Mouse (Mus musculus): ENCODE data around the gene Dars2.

The Dars2 gene

DNA sequence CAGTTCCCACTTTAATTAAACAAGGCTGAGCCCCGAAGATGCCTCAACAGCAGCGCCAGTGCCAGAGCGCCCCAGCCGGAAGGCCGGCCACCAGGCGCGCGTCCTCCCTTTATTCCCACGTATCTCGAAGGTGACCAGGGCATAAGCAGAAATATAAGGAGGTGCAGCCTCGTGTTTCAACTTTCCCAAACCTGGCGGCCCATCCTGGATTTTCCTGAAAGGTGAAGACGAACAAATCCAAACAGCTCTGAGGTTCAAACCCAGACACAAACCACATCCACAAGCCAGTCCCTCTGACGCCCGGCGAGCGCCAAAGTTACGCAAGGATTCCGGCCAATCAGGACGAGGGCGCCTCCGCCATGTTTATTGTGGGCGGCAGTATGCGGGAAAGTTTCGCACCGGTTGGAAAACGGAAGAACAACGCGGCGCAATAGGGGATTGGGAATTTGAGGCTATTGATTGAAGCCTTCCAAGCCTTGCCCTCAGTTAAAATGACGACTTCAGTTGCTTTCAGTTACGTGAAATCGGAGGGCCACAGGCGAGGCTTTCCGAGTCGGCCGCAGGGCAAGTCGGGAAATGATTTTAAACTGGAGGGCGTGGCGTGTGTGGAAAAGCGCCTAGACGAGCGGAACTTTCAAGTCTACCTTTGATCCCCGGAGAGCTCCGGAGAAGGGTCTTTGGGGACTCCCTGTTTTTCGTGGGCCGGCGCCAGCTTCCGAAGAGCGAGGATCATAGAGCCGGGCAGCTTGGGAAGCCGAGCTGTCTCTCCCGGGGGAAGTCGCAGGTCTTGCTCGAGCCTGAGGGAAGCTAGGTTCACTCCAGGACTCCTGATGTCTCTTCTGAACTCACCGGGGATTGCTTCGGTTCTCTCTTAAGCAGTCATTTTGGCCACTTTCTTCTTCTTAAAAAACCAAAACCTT is at the start of gene Dars2, which contains the start of gene Cenpl:
TSS of gene Dars2 (minus strand) at position 307 of the 920 bp plus-strand sequence.
TSS of gene Cenpl (plus strand) at position 362 of the 920 bp plus-strand sequence.
- DNase-seq (ENCODE audit: low read depth in 2 of 2, low spot score in 2 of 2), result peak; percentile 90 to 92

DNA sequence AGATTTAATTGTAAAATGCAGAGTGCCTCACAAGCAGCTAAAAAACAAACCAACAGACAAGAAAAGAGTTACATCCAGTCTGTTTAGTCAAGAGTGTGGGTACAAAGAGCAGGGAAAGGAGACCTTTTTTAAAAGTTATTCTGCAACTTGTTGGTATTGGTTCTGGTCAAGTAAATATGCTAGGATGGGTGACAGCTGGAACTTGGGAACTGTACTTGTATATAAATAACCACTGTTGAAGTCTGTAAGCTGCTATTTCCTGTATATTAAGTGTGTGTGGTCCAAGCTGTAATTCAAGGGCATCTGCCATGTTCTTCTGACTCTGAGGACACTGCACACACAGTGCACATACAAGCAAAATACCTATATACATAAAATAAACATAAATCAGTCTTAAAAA is 44.1 kb upstream of the Dars2 start:
- DNase-seq (ENCODE audit: low read depth in 2 of 2, low spot score in 2 of 2), result no peak

DNA sequence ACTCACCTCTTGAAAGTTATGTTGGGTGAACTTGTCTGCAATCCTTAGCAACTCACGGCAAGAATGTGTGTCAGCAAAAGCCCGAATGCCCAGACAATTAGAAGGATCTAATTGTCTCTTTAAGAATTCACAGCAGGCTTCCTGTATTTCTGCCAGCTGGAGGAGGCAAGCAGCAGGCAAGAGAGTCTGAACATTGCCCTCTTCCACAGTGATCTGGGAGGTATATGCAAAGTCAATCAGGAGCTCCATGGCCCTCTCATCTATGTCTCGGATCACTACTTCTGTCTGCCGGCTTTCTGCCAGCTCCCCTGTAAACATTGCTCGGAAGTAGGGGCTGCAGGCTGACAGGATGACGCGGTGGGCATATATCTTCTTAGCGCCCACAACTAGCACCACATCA is 38.8 kb upstream of the Dars2 start:
- DNase-seq (ENCODE audit: low read depth in 2 of 2, low spot score in 2 of 2), result no peak

DNA sequence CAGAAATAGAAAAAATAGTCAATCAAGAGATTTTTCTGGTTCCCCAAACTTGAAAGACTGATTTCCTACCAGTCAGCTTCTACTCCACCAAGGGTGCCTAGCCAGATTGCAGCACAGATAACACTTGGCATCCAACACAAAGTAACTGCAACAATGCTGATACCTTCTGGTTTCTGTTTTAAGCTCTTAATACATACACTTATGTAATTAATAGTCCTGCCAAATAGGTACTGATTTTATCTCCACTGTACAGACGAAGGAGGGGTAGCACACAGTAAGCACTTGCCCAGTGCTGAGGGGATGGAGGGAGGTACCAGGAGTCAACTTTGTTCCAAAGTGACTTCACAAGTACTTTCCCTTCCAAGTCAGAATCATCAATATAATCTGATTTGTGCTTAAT is 33.4 kb upstream of the Dars2 start:
- DNase-seq (ENCODE audit: low read depth in 2 of 2, low spot score in 2 of 2), result no peak

DNA sequence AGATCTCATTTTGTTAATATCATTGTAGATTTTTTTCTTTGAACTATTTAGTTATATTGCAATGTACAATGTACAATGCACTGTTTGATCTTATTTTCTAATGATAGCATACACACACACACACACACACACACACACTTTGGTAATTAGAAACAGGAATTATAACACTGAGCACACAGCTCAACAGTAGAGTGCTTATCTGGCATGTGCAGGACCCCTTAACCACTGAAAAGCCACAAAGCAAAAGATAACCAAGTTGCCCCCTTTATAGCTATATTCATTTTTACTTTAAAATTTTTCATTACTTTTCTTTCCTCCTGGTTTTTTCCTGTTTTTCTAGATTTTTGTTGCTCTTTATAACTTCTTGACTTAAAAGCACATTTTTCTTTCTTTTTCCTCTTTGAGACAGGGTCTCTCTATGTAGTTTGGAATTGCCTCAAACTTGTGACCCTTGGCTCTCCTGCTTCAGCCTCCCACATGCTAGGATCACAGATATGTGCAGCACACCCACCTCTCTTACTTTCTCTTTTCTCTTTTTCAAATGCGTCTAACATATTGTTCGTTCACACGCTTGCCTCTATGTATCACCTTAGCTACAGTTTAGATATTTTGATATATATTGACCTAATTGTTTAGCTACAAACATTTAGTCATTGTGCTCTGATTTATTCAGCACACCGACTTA is 29.4 kb upstream of the Dars2 start:
- no peak for DNase-seq (ENCODE audit: low read depth in 2 of 2, low spot score in 2 of 2)

DNA sequence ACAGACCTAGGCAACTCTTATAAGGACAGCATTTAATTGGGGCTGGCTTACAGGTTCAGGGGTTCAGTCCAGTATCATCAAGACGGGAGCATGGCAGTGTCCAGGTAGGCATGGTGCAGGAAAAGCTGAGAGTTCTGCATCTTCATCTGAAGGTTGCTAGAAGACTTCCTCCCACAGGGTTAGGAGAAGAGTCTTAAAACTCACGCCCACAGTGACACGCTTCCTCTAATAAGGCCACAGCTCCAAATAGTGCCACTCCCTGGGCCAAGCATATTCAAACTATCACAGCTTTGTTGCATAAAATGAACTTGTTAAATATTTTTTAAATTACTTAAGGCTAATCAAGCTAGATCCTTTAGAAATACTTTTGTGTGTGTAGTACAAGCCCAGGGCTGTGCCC is 6.8 kb upstream of the Dars2 start:
- no peak for DNase-seq (ENCODE audit: low read depth in 2 of 2, low spot score in 2 of 2)

DNA sequence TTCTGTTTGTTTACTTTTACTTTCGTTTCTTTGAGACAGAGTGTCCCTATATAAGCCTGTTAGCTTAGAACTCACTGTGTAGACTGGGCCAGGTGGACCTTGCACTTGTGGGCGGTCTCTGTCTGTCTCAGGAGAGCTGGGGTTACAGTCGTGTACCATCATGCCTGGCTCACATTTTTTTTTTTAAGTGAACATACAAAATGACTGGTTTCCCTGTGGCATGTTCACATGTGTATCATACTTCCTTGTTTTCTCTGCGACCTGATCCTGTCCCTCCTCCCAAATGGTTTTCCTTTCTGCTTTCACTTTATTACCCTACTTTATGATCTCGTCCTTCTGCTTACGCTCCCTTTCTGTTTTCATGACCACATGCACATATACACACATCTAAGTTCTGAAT is 5.8 kb upstream of the Dars2 start:
- no peak for DNase-seq (ENCODE audit: low read depth in 2 of 2, low spot score in 2 of 2)

DNA sequence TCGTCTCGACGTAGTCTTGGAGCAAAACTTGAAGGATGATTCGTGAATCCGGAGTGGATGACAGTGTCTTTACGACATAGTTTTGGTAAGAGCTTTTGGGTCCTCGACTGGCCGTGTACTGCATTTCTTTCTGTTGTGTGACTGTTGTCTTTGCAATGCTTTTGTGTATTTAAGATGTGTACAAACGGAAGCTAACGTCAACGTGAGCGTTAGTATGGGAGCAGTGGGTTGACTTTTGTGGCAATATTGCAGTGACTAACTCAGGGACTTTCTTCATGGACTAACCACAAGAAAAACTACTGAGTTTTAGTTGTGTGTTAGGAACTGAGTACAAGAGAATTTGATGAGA is 788 bp upstream of the Dars2 start:
- DNase-seq (ENCODE audit: low read depth in 2 of 2, low spot score in 2 of 2), result peak; percentile 15 to 31

DNA sequence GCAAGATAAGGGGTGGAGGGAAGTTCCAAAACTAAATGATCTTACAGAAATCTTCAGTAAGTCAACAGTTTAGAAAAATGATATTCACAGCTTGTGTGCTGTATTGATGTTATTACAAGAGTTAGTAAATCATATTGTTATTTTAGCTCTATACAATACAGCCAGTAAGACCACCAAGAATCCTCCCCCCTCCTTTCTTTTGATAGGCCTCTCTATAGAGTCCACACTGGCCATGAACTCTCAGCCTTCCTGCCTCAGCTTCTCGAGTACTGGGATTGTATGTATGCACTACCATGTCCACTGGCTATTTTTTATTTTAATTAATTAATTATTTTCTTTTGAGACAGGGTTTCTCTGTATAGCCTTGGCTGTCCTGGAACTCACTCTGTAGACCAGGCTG is 7.1 kb downstream of the Dars2 start:
- no peak for DNase-seq (ENCODE audit: low read depth in 2 of 2, low spot score in 2 of 2)

DNA sequence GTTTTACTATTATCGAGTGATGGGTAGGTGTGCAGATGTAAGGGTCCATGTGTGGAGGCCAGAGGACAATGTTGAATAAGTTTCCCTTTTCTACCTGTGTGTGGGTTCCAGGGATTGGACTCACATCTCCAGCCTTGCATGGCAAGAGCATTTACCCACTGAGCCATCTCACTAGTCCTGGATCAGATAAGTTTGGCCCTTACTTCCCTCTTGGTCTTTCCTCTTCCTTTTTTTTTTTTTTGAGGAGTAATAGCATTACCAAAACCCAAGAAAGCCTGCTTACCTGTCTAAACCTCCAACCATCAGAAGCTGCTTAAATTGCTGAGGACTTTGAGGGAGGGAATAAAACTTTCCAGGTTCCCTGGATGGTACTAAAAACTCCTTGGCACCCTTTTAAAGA is 13.3 kb downstream of the Dars2 start:
- DNase-seq (ENCODE audit: low read depth in 2 of 2, low spot score in 2 of 2), result no peak

DNA sequence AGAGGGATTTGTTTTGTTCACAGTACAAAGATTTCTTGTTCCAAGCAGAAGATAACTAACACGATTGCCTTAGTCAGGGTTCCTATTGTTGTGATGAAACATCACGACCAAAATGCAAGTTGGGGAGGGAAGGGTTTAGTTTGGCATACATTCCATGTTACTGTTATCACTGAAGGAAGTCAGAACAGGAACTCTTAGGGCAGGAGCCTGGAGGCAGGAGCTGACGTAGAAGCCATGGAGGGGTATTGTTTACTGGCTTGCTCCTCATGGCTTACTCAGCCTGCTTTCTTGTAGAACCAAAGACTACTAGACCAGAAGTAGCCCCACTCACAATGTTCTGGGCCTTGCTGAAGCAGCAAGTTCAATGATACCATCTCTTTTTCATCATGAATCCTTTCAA is 23.5 kb downstream of the Dars2 start:
- no peak for DNase-seq (ENCODE audit: low read depth in 2 of 2, low spot score in 2 of 2)

DNA sequence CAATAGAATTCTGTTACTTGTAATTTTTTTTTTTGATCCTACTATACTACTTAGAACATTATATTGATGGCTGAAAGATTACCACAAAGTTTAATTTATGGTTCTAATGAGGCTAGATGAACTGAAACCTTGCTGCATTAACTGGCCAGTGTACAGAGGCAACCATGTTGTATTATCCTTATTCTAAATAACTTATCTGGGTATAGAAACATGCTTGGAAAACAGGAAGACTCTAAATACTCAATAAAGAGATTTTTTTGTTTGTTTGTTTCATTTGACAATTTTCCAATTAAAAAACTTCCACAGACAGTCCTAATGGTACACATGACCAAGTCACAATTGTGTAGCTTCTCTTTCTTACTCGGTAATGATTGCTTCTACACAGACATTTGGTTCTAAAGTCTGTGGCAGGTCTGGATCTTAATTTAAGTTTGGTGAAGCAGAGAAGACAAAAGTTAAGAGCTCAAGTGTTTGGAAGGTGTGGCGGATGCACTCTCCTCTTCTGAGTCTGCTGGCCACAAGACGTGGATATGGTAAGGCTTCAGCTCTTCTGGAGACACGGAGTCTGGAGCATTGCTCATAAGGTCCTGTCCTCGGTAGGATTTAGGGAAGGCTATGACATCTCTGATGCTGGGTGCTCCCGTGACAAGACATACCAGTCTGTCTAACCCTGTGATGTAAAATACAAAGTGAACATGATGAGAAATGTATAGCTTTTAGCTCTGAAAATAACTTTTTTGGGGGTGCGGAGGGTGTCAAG is 29.0 kb downstream of the Dars2 start:
- DNase-seq (ENCODE audit: low read depth in 2 of 2, low spot score in 2 of 2), result no peak

DNA sequence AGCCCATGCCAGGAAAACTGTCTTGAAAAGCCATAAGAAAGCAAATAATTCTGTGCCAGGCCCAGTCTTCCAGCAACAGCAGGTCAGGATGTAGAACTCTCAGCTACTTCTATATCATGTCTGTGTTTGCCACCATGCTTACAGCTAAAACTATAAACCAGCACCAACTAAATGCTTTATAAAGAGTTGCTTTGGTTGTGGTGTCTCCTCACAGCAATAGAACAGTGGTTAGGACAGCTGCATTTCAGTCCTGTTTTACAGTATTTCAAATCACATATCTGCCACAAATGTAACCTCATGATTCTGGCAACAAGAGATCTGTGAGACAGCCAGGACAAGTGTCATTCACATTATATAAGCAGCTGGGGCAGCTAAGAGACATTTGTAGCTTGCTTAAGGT is 29.6 kb downstream of the Dars2 start:
- DNase-seq (ENCODE audit: low read depth in 2 of 2, low spot score in 2 of 2), result no peak

DNA sequence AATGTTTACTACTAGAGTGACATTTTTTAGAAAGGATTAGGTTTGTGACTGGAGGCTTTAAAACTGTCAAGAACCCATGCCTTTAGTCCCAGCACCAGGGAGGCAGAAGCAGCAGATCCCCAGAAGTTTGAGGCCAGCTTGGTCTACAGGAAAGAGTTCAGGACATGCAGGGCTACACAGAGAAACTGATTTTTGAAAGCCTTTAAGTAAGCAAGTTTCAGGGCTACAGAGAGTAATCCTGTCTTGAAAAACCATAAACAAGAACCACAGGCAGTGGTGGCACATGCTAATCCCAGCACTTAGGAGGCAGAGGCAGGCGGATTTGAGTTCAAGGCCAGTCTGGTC is 30.1 kb downstream of the Dars2 start:
- no peak for DNase-seq (ENCODE audit: low read depth in 2 of 2, low spot score in 2 of 2)

DNA sequence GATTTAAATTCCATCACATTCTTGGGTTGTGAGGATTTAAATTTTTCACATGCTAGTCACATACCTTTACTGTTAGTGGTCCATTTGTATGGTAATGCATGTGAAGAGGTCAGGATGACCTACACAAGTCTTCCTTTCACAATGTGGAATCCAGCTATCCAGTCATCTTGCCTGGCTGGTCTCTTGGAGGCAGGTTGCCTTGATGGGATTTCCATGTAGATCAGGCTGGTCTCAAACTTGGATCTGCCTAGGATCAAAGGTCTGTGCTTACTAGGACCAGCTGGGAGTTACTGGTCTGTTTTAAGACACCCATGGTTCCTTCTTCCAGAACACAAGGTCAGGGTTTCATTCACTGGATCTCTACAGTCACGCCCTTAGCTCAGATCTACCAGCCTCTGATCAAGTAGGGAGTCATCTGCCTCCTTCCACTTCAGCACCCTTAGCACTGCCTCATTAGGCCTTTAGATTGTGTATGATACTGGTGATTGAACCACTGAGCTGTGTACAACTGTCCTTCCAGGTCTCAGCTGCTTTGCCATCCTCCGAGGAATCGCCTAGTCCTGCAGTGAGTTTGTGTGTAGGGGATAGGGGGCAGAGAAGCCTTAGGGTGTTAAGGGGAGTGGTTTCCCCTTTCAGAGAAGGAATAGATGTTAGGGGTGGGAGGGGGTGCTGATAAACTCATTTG is 30.6 kb downstream of the Dars2 start:
- no peak for DNase-seq (ENCODE audit: low read depth in 2 of 2, low spot score in 2 of 2)

DNA sequence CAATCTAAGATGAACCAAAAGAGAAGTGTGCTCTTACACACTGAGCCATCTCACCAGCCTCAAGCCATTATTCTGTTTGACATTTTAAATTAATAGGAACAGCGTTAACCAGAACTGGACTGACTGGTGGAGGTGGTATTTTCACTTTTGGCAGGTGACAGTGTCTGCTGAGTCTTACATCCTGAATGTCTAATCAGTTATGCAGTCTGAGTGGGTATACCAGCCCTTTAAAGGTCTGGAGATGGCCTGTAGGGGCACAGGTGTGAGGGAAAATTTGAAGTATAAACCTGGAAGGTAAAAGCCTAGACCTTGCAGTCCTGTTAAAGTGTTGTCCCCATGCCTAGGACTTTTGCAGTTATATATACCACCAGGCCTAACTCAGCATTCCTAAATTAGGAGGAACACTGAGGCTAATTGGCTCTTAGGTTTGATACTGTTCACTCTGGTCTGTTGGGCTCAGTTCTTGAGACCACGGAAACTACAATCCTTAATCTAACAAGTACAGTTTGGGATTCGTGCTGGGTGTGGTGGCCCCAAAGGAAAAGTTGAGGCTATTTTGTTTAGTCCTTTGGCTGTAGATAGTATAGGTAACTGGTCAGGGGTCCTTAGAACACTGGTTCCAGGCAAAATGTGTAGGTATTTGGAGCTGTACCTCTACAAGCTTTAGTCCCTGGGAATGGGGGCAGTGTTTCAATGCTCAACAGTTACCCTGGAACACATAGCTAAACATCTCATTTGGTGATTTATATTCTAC is 31.3 kb downstream of the Dars2 start:
- DNase-seq (ENCODE audit: low read depth in 2 of 2, low spot score in 2 of 2), result no peak

DNA sequence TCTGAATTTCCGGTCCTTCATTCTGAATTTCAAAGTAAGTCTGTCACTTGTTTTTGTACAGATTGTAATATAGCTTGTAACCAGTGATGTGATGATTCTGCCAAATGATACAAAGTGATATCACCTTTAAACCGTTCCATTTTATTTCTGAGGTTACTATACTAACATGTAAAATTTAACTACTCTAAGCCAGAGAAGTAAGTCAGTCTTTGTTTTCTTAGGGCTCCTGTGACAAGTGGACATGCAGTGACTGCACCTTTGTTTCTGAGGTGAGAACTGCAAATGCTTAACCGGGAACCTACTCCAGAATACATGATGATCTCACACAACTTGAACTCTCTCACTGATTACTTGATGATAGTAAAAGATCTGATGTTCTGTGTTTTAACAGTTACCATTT is 32.5 kb downstream of the Dars2 start:
- DNase-seq (ENCODE audit: low read depth in 2 of 2, low spot score in 2 of 2), result no peak

DNA sequence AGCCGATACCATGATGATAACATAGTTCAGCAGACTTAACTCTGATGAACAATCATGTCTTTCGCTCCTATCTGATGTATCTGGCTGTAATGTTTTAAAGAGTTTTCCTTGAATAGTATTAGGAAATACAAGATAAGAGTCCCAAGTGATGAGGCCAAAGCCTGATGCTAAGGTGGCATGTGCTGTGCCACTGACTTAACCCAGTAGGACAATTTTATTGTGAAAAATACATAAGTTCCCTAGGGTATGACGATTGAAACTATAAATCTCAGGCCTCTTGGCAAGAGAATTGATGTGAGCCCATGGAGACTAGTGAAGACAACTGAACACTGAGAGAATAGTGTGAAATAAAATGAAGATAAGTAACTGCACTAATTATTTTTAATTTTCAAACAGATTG is 32.9 kb downstream of the Dars2 start:
- no peak for DNase-seq (ENCODE audit: low read depth in 2 of 2, low spot score in 2 of 2)

DNA sequence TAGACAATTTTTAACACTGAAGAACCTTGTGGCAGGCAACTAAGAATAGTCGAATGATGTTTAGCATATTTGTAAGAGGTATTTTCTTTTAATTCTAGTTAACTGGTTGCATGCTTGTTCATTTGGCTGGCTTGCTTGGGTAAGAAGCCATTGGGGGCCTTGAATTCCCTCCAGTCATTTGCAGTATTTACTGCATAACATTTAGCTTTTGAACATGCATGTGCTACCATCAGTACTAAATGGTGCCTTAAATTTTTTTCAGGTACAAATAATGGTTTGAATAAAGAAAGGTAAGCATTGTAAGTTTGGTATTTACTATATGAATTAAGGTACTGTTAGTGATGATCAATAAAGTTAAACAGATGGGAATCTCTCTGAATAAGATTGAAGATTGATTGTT is 33.4 kb downstream of the Dars2 start:
- no peak for DNase-seq (ENCODE audit: low read depth in 2 of 2, low spot score in 2 of 2)

DNA sequence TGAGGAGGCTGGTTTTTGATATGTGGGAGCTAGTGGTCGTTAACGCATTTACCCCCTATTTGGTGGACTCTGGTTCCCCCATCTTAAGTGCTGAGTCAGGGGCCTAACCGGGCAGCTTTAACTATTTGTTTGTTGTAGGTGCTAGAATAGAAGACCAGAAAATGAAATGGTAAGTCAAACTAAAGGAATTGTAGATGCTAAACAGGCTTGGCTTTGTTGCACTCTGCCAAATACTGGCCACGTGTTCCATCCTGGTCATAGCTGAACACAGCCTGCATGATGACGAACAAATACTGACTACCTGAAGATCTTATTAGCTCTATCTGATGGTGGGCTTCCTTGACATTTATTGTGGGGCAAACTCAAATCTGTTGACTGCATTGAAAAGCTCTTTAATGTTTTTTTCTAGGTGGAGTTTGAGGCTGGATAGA is 34.0 kb downstream of the Dars2 start:
- DNase-seq (ENCODE audit: low read depth in 2 of 2, low spot score in 2 of 2), result no peak
